Mouse (Mus musculus) forebrain, embryonic 11.5 days (tissue): ENCODE measurements around the gene Tardbp. TPM values are rescaled to one million over a fixed set of nuclear protein-coding genes. Genes with fewer than 3 reads are reported as not detected.

ENCODE experiments used
- ATAC-seq: fragments of 200-750 bp; cut with Nextera tagmentation; replicated peaks from 2 replicates; pipeline ENCODE4 v1.8.0; 2017; ENCODE audit warnings: moderate TSS enrichment; ENCODE audit not compliant: low FRiP score
- DNase-seq: peaks from one replicate; pipeline ENCODE4 v3.0.0-alpha.2; 2017; ENCODE audit warnings: low spot score
- H3K27ac ChIP-seq: fragments of 300-500 bp; sonication (generic); 2 replicates; pipeline ENCODE4 v1.5.1; 2014; ENCODE audit warnings: low read depth, low read length
- H3K27me3 ChIP-seq: fragments of 300-500 bp; sonication (generic); 2 replicates; pipeline ENCODE4 v1.6.1; 2014; ENCODE audit warnings: mild to moderate bottlenecking, low read length, mixed read lengths; ENCODE audit not compliant: control insufficient read depth, insufficient read depth
- H3K36me3 ChIP-seq: fragments of 300-500 bp; sonication (generic); 2 replicates; pipeline ENCODE4 v1.6.1; 2014; ENCODE audit warnings: mild to moderate bottlenecking, low read length, moderate library complexity, mixed read lengths; ENCODE audit not compliant: control insufficient read depth, insufficient read depth
- H3K4me1 ChIP-seq: fragments of 300-500 bp; sonication (generic); replicated peaks from 2 replicates; pipeline ENCODE4 v1.6.1; 2014; ENCODE audit warnings: low read length, mixed read lengths; ENCODE audit not compliant: control insufficient read depth, insufficient read depth
- H3K4me2 ChIP-seq: fragments of 300-500 bp; sonication (generic); 2 replicates; pipeline ENCODE4 v1.6.1; 2014; ENCODE audit warnings: low read depth, mild to moderate bottlenecking, low read length, moderate library complexity, mixed read lengths; ENCODE audit not compliant: severe bottlenecking
- H3K4me3 ChIP-seq: fragments of 300-500 bp; sonication (generic); 2 replicates; pipeline ENCODE4 v1.5.1; 2014; ENCODE audit warnings: low read depth, low read length
- H3K9ac ChIP-seq: fragments of 300-500 bp; sonication (generic); 2 replicates; pipeline ENCODE4 v1.6.1; 2014; ENCODE audit warnings: low read length
- H3K9me3 ChIP-seq: fragments of 300-500 bp; sonication (generic); 2 replicates; pipeline ENCODE4 v1.6.1; 2016; ENCODE audit warnings: low read length, mixed read lengths; ENCODE audit not compliant: control insufficient read depth
- WGBS: fragments of 180-500 bp; shearing (Covaris S2); extraction: QIAGEN DNeasy Blood & Tissue Kit; methylation state at CpG from one replicate; pipeline ENCODE4 v1.1.7; 2014; 5-methylcytosine and 5-hydroxymethylcytosine counted together
- polyA plus RNA-seq: library from polyadenylated mRNA; unstranded; fragments of >200 nt; fragmentation: Nextera tagmentation; extraction: Ambion mirVana; gene quantifications from 2 replicates; pipeline ENCODE4 v1.2.1, GENCODE M21; 2014

Tardbp gene
- polyA plus RNA-seq, 1 experiment from 2014 or later, result 238 TPM

DNA sequence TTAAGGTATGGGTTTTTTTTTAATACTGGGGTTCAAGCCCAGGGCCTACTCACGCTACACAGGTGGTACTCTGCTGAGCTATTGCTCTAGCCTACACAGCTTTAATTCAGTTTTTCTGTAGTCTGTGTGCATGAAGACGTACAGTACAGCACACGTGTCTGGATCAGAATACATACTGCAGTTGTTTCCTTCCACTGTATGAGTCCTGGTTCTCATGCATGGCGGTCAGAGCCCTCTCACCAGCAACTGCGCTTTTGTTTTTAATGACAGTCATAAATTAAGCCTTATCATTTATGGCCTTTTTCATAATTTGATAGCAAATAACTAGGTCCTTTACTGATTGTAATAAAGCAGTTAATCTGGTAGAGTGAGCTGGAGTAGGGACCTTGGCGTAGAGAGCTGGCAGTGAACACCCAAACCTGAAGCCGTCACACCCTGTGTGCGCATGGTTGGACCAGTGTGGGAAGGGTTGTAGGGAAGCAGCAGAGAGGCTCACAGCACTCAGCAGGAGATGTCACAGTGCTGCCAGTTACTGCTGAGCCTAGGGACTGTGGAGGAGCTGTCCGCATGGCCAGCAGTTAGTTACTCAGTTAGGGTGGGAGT is 56.0 kb downstream of the Tardbp start:
- no peak for ATAC-seq
- Histone ChIP-seq H3K27ac (no peak overlapping the region), H3K36me3 (peaks cover 53% of the 10 kb centered on the region), H3K4me2 (no peak overlapping the region), H3K9ac (no peak overlapping the region), H3K4me3 (no peak overlapping the region), H3K4me1 (no peaks in the 10 kb centered on the region), H3K27me3 (no peaks in the 10 kb centered on the region), H3K9me3 (no peaks in the 10 kb centered on the region)
- no peak for DNase-seq
- WGBS, result 96% methylated on average over 9 of the region's 9 CpGs

DNA sequence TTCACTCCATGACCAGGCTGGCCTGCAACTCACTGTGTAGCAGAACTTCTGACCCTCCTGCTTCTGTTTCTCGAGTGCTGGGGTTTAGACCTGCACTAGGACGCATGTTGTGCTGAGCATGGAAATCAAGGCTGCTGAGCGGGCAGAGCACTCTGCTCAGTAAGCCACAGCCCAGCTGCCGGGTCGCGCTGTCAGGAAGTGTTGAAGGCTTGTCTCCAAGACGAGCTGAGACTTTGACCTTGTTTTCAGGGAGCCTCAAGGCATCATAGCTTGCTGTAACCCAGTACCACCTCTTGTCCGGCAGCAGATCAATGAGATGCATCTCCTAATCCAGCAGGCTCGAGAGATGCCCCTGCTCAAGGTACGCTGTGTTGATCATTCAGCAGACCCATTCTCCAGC is 56.7 kb downstream of the Tardbp start:
- Histone ChIP-seq H3K4me1 (no peaks in the 10 kb centered on the region), H3K4me3 (no peak overlapping the region), H3K4me2 (no peak overlapping the region), H3K27me3 (no peaks in the 10 kb centered on the region), H3K36me3 (peaks cover 55% of the 10 kb centered on the region), H3K9ac (no peak overlapping the region), H3K27ac (no peak overlapping the region), H3K9me3 (no peaks in the 10 kb centered on the region)
- WGBS, result 90% methylated on average over 10 of the region's 10 CpGs
- DNase-seq (no peak), ATAC-seq (no peak)

DNA sequence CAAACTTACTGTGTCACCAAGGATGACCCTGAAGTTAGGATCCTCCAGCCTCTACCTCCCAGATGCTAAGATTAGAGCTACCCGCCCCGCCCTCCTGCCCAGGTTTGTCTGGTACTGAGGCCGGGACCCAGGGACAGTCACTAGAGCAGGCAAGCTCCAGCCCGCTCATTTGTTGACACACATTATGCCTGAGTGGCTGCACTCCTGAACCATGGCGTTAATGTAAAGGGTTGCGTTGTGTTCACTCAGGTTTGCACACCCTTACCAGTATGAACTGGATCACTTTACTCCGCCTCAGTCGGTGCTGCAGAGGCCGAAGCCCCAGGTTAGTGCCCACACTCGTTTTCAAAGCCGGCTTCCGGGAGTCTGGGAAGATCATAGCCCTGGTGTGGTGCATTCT is 63.2 kb downstream of the Tardbp start:
- no peak overlapping the region for H3K9ac ChIP-seq
- WGBS, result 92% methylated on average over 12 of the region's 12 CpGs

DNA sequence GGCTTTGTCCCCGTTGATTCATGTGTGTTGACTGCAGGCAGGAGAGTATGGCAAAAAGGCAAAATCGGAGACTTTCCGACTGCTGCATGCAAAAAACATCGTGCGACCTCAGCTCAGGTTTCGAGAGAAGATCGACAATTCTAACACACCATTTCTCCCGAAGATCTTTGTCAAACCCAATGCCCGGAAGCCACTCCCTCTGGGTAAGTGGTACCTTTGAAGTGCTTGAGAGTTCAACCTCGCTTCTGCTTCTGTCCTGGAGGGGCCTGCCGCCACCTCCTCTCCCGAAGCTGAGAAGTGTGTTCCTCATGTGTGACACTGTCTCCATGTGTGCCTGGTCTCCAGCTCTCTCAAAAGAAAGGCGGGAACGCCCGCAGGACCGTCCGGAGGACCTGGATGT is 64.1 kb downstream of the Tardbp start:
- Histone ChIP-seq H3K27me3 (no peaks in the 10 kb centered on the region), H3K4me1 (peaks cover 3% of the 10 kb centered on the region; the same call in 1 of the 2 replicates), H3K4me2 (no peak overlapping the region), H3K9ac (no peak overlapping the region), H3K27ac (no peak overlapping the region), H3K9me3 (no peaks in the 10 kb centered on the region), H3K4me3 (no peak overlapping the region), H3K36me3 (peaks cover 30% of the 10 kb centered on the region)
- DNase-seq (no peak), ATAC-seq (no peak)
- WGBS, result 94% methylated on average over 17 of the region's 17 CpGs

More for the DNA sequence above, 63.2 kb downstream of the Tardbp start:
- H3K36me3 ChIP-seq, result peaks cover 38% of the 10 kb centered on the region
- H3K4me3 ChIP-seq, result no peak overlapping the region
- ATAC-seq, result no peak
- H3K27me3 ChIP-seq, result no peaks in the 10 kb centered on the region
- H3K9me3 ChIP-seq, result no peaks in the 10 kb centered on the region
- no peak overlapping the region for H3K4me2 ChIP-seq
- DNase-seq, result no peak
- no peak overlapping the region for H3K27ac ChIP-seq
- H3K4me1 ChIP-seq, result peaks cover 3% of the 10 kb centered on the region; the same call in 1 of the 2 replicates

Other genes with a start within 250 kb of the Tardbp start
- 17.0 and 19.6 TPM in 2 replicates for gene Ubiad1, start 182.2 kb downstream of the Tardbp start, polyA plus RNA-seq
- 30.6 and 37.6 TPM in 2 replicates for gene Mtor, start 178.4 kb downstream of the Tardbp start, polyA plus RNA-seq
- 0.20 and 0.47 TPM in 2 replicates for gene Angptl7, start 126.6 kb downstream of the Tardbp start, polyA plus RNA-seq
- gene Exosc10, start 68.6 kb downstream of the Tardbp start, polyA plus RNA-seq, result 99.1 and 108 TPM in 2 replicates
- gene Srm, start 35.5 kb downstream of the Tardbp start, polyA plus RNA-seq, result 206 and 222 TPM in 2 replicates
- 0.36 TPM in 1 of 2 replicates, not detected in the other for gene Masp2, start 24.5 kb downstream of the Tardbp start, polyA plus RNA-seq
- not detected in 2 replicates for gene Gm572, start 16.3 kb upstream of the Tardbp start, polyA plus RNA-seq
- 3.4 and 3.6 TPM in 2 replicates for gene Casz1, start 177.4 kb upstream of the Tardbp start, polyA plus RNA-seq